ENCODE assay signal across 12 mouse cellular contexts in the genomic region with DNA sequence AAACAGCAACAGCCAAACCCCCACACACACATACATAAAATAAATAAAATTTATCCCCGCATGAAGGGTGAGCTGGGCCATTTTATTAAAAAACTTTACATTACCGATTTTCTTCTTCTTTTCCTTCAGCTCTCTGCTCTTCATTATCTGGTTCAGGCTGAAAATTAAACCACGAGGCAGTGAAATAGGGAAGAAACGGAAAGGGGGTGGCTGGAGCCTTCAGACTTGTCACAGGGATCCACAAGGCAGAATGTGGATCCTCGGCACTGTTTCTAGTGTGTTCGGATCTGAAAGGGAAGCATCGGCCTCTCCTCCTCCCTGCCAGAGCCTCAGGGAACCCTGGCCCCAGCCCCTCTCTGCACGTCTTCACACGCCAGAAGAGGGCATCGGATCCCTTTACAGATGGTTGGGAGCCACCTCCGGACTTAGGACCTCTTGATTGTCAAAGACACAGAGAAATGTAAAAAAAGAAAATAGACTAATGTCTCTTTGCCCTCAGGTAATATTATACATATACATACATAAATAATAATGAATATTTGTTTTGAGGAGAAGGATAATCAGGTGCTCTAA. TPM values are rescaled to one million over a fixed set of nuclear protein-coding genes. Genes with fewer than 3 reads are reported as not detected.
DNase-seq lines count a peak whose midpoint lies in the region; ATAC-seq and TF ChIP-seq lines count a peak whose summit lies in the region.
"Had no signal": no experiment of that assay in that cellular context is flagged by ENCODE, and none has a peak within 500 bp of the region (broad histone marks: within the 10 kb centered on the region; RNA-seq: fewer than 3 reads in every experiment).

No protein-coding gene starts in this region.

- H3K36me3 ChIP-seq in kidney, adult 2 months (ENCODE audit: control insufficient read depth, insufficient read depth, low read length), result no peaks in the 10 kb centered on the region
- H3K36me3 ChIP-seq in kidney, embryonic 14.5 days (ENCODE audit: control insufficient read depth, insufficient read depth, low read length), result no peaks in the 10 kb centered on the region
- no peaks in the 10 kb centered on the region for H3K36me3 ChIP-seq in liver, adult 2 months (ENCODE audit: control insufficient read depth, insufficient read depth, low read length)
- H3K36me3 ChIP-seq: forebrain, embryonic 15.5 days; lung, embryonic 15.5 days had no signal

- H3K9me3 ChIP-seq in kidney, embryonic 14.5 days (ENCODE audit: control insufficient read depth, low read length), result no peaks in the 10 kb centered on the region
- H3K9me3 ChIP-seq: forebrain, embryonic 15.5 days; lung, embryonic 15.5 days had no signal

- no peaks in the 10 kb centered on the region for H3K27me3 ChIP-seq in kidney, adult 2 months (replicated peaks; ENCODE audit: control insufficient read depth, insufficient read depth, low read length)
- H3K27me3 ChIP-seq in kidney, embryonic 14.5 days (ENCODE audit: control insufficient read depth, insufficient read depth, low read length), result no peaks in the 10 kb centered on the region
- no peaks in the 10 kb centered on the region for H3K27me3 ChIP-seq in liver, adult 2 months (ENCODE audit: control insufficient read depth, insufficient read depth, low read length)
- H3K27me3 ChIP-seq: forebrain, embryonic 15.5 days; lung, embryonic 15.5 days had no signal

- H3K4me1 ChIP-seq in kidney, adult 2 months (ENCODE audit: control insufficient read depth, insufficient read depth, low read length), result no peaks in the 10 kb centered on the region
- peaks cover 10% of the 10 kb centered on the region; the same call in 1 of the 2 replicates for H3K4me1 ChIP-seq in kidney, embryonic 14.5 days (ENCODE audit: control insufficient read depth, insufficient read depth, low read length)
- no peaks in the 10 kb centered on the region; the same call in 1 of the 2 replicates for H3K4me1 ChIP-seq in liver, adult 2 months (ENCODE audit: control insufficient read depth, insufficient read depth, low read length)
- H3K4me1 ChIP-seq: forebrain, embryonic 15.5 days had no signal

- no peak overlapping the region for H3K9ac ChIP-seq in kidney, embryonic 14.5 days (ENCODE audit: low read depth, low read length)
- no peak overlapping the region for H3K9ac ChIP-seq in liver, adult 2 months (ENCODE audit: low read depth, low read length)
- H3K9ac ChIP-seq: forebrain, embryonic 15.5 days; lung, embryonic 15.5 days had no signal

- no peak for DNase-seq in kidney, adult 2 months
- DNase-seq in 416B (ENCODE audit: low read depth), result peak; percentile 79
- peak; percentile 34 for DNase-seq in MEL-GATA-1-ER (ENCODE audit: extremely low read depth, low read depth)
- DNase-seq in liver, adult 2 months (ENCODE audit: extremely low read depth, low read depth, low spot score), result no peak
- no peak for DNase-seq in frontal cortex, postnatal 10 days (ENCODE audit: low spot score in 2 of 2)
- no peak for DNase-seq in right cerebral cortex, postnatal 36 days (ENCODE audit: low spot score in 2 of 2)
- DNase-seq: cerebellum, adult 11 months; right cerebral cortex, postnatal 4 days; thymus, postnatal 36 days had no signal

- H3K4me3 ChIP-seq in kidney, adult 2 months (ENCODE audit: insufficient read depth, low read depth, low read length), result no peak overlapping the region
- H3K4me3 ChIP-seq in kidney, embryonic 14.5 days (ENCODE audit: low read length), result no peak overlapping the region
- no peak overlapping the region for H3K4me3 ChIP-seq in liver, adult 2 months (ENCODE audit: insufficient read depth, low read depth, low read length)
- H3K4me3 ChIP-seq: forebrain, embryonic 15.5 days; lung, embryonic 15.5 days had no signal

- no peaks in the 10 kb centered on the region for H3K79me2 ChIP-seq in liver, adult 2 months (ENCODE audit: control insufficient read depth, insufficient read depth, low read length)

- H3K27ac ChIP-seq in kidney, adult 2 months (ENCODE audit: insufficient read depth, low read depth, low read length), result no peak overlapping the region
- no peak overlapping the region for H3K27ac ChIP-seq in kidney, embryonic 14.5 days (ENCODE audit: low read depth, low read length)
- H3K27ac ChIP-seq in liver, adult 2 months (replicated peaks; ENCODE audit: insufficient read depth, low read depth, low read length), result no peak overlapping the region
- H3K27ac ChIP-seq: forebrain, embryonic 15.5 days had no signal

- no peak overlapping the region for H3K4me2 ChIP-seq in kidney, embryonic 14.5 days (replicated peaks; ENCODE audit: low read depth, low read length)
- H3K4me2 ChIP-seq: forebrain, embryonic 15.5 days; lung, embryonic 15.5 days had no signal

- peak; percentile 33; the same call in 1 of the 2 replicates for TF ChIP-seq CTCF in kidney, adult 2 months (conservative IDR thresholded peaks at IDR 0.05; ENCODE audit: insufficient read depth, insufficient read length, low read depth, low read length)
- peak; percentile 51 for TF ChIP-seq CTCF in liver, adult 2 months (IDR thresholded peaks at IDR 0.05; ENCODE audit: low read depth, low read length)

- no peak for ATAC-seq in kidney, embryonic 14.5 days (ENCODE audit: low FRiP score, low TSS enrichment)
- ATAC-seq: forebrain, embryonic 15.5 days had no signal

- 46% methylated on average over 11 of the region's 11 CpGs for WGBS in kidney, adult 2 months
- WGBS in kidney, embryonic 14.5 days, result 32% methylated on average over 11 of the region's 11 CpGs
- 57% methylated on average over 11 of the region's 11 CpGs for WGBS in liver, adult 2 months

- TF ChIP-seq POLR2A in kidney, adult 2 months (IDR thresholded peaks at IDR 0.05; ENCODE audit: low read depth, low read length), result no peak
- TF ChIP-seq POLR2A in liver, adult 2 months (IDR thresholded peaks at IDR 0.05; ENCODE audit: extremely low read depth, insufficient read depth, low read length), result no peak

RNA-seq across cellular contexts. Expression of gene Phb, which starts 20.4 kb away (rescaled TPM):
- polyA plus RNA-seq in kidney, adult 2 months (2012; rRNA removed), result 258 and 296 TPM in 2 replicates
- polyA plus RNA-seq in kidney, embryonic 14.5 days (2014; fragmentation: Nextera tagmentation; extraction: Ambion mirVana), result 261 and 268 TPM in 2 replicates
- total RNA-seq in liver, adult 2 months (2014; rRNA removed), result 137 and 153 TPM in 2 replicates
- polyA plus RNA-seq in liver, adult 2 months (2012; rRNA removed), result 171 and 189 TPM in 2 replicates

RNA-seq across cellular contexts. Expression of gene Zfp652, which starts 25.3 kb away (rescaled TPM):
- polyA plus RNA-seq in kidney, adult 2 months (2012; rRNA removed), result 10.9 and 11.4 TPM in 2 replicates
- polyA plus RNA-seq in kidney, embryonic 14.5 days (2014; fragmentation: Nextera tagmentation; extraction: Ambion mirVana), result 13.5 and 13.8 TPM in 2 replicates
- 9.1 and 12.7 TPM in 2 replicates for total RNA-seq in liver, adult 2 months (2014; rRNA removed)
- polyA plus RNA-seq in liver, adult 2 months (2012; rRNA removed), result 10.5 and 11.1 TPM in 2 replicates

RNA-seq across cellular contexts. Expression of gene B130006D01Rik, which starts 36.2 kb away (rescaled TPM):
- polyA plus RNA-seq in kidney, adult 2 months (2012; rRNA removed), result 0.03 and 0.07 TPM in 2 replicates
- 1.5 and 1.6 TPM in 2 replicates for polyA plus RNA-seq in kidney, embryonic 14.5 days (2014; fragmentation: Nextera tagmentation; extraction: Ambion mirVana)
- total RNA-seq in liver, adult 2 months (2014; rRNA removed), result 1.0 and 1.9 TPM in 2 replicates
- 0.02 and 0.10 TPM in 2 replicates for polyA plus RNA-seq in liver, adult 2 months (2012; rRNA removed)

Comparison
In these comparisons a context has a peak if more than half of its experiments do, and no peak if none do; other contexts are left out.
1. DNase-seq: peak in 416B (single experiment) and MEL-GATA-1-ER (single experiment); none in kidney, adult 2 months (single experiment), liver, adult 2 months (single experiment), frontal cortex, postnatal 10 days (0 of 2) and right cerebral cortex, postnatal 36 days (0 of 2).